Comparison of ENCODE assay signal across 23 mouse cellular contexts in genomic region chr6:127573779-127574463, GRCm38 (mm10). TPM values are rescaled to one million over a fixed set of nuclear protein-coding genes. Genes with fewer than 3 reads are reported as not detected.
DNase-seq lines count a peak whose midpoint lies in the region; ATAC-seq and TF ChIP-seq lines count a peak whose summit lies in the region.
"Had no signal": no experiment of that assay in that cellular context is flagged by ENCODE, and none has a peak within 500 bp of the region (broad histone marks: within the 10 kb centered on the region; RNA-seq: fewer than 3 reads in every experiment).

No protein-coding gene starts in this region.

- WGBS in intestine, embryonic 14.5 days = 54% methylated on average over 11 of the region's 11 CpGs
- WGBS in intestine, postnatal 0 days = 58% methylated on average over 11 of the region's 11 CpGs
- 68% methylated on average over 11 of the region's 11 CpGs for WGBS in limb, embryonic 11.5 days

- DNase-seq in intestine, embryonic 14.5 days (ENCODE audit: low spot score) = no peak
- DNase-seq in limb, embryonic 11.5 days (ENCODE audit: low spot score) = no peak
- peak; percentile 62 for DNase-seq in lung, postnatal 36 days
- DNase-seq in MN1 (ENCODE audit: low spot score) = no peak
- no peak for DNase-seq in left cerebral cortex, postnatal 10 days (ENCODE audit: extremely low spot score in 1 of 2, low spot score in 2 of 2)
- no peak for DNase-seq in spleen, postnatal 10 days (ENCODE audit: low spot score in 2 of 2)
- DNase-seq: cerebellum, adult 8-10 months; gastrocnemius, postnatal 10 days; kidney, adult 2 months; kidney, postnatal 36 days; liver, postnatal 0 days; spleen, adult 18-20 months had no signal

- no peak for TF ChIP-seq CTCF in intestine, postnatal 0 days (IDR thresholded peaks at IDR 0.05; ENCODE audit: low read depth)

- no peak overlapping the region for H3K4me2 ChIP-seq in intestine, embryonic 14.5 days (ENCODE audit: low read length)
- no peak overlapping the region for H3K4me2 ChIP-seq in intestine, postnatal 0 days (replicated peaks; ENCODE audit: low read depth)
- H3K4me2 ChIP-seq in limb, embryonic 11.5 days (ENCODE audit: low read depth, severe bottlenecking) = no peak overlapping the region
- H3K4me2 ChIP-seq: embryonic facial prominence, embryonic 12.5 days; forebrain, embryonic 13.5 days; midbrain, embryonic 12.5 days; neural tube, embryonic 12.5 days; stomach, embryonic 15.5 days had no signal

- intact Hi-C loops in left cerebral cortex, postnatal 10 days (cut with DNase I) = no loop called here

- H3K27me3 ChIP-seq in intestine, embryonic 14.5 days (replicated peaks; ENCODE audit: control insufficient read depth, insufficient read depth, low read length) = no peaks in the 10 kb centered on the region
- no peaks in the 10 kb centered on the region for H3K27me3 ChIP-seq in intestine, postnatal 0 days (replicated peaks; ENCODE audit: control insufficient read depth, insufficient read depth, low read length)
- no peaks in the 10 kb centered on the region for H3K27me3 ChIP-seq in limb, embryonic 11.5 days (ENCODE audit: control insufficient read depth, insufficient read depth, low read length)
- H3K27me3 ChIP-seq: CH12.LX; embryonic facial prominence, embryonic 12.5 days; forebrain, embryonic 13.5 days; midbrain, embryonic 12.5 days; neural tube, embryonic 12.5 days; stomach, embryonic 15.5 days had no signal

- H3K4me3 ChIP-seq in intestine, embryonic 14.5 days (ENCODE audit: low read depth, low read length) = no peak overlapping the region
- no peak overlapping the region for H3K4me3 ChIP-seq in intestine, postnatal 0 days (ENCODE audit: low read depth, low read length)
- H3K4me3 ChIP-seq in limb, embryonic 11.5 days (ENCODE audit: low read depth, low read length) = no peak overlapping the region
- H3K4me3 ChIP-seq: embryonic facial prominence, embryonic 12.5 days; erythroblast, embryonic 14.5 days; forebrain, embryonic 13.5 days; hindbrain, embryonic 10.5 days; midbrain, embryonic 12.5 days; neural tube, embryonic 12.5 days; stomach, embryonic 15.5 days had no signal

- no peaks in the 10 kb centered on the region for H3K36me3 ChIP-seq in intestine, embryonic 14.5 days (ENCODE audit: control insufficient read depth, insufficient read depth, low read length)
- H3K36me3 ChIP-seq in intestine, postnatal 0 days (ENCODE audit: control insufficient read depth, insufficient read depth) = no peaks in the 10 kb centered on the region
- no peaks in the 10 kb centered on the region for H3K36me3 ChIP-seq in limb, embryonic 11.5 days (ENCODE audit: control insufficient read depth, insufficient read depth, low read length)
- H3K36me3 ChIP-seq: embryonic facial prominence, embryonic 12.5 days; hindbrain, embryonic 10.5 days; midbrain, embryonic 12.5 days; neural tube, embryonic 12.5 days; stomach, embryonic 15.5 days had no signal

- no peak overlapping the region for H3K9ac ChIP-seq in intestine, embryonic 14.5 days (ENCODE audit: low read length)
- no peak overlapping the region for H3K9ac ChIP-seq in intestine, postnatal 0 days (ENCODE audit: low read depth, low read length)
- H3K9ac ChIP-seq in limb, embryonic 11.5 days (ENCODE audit: low read length) = no peak overlapping the region
- H3K9ac ChIP-seq: embryonic facial prominence, embryonic 12.5 days; forebrain, embryonic 13.5 days; liver, postnatal 0 days; midbrain, embryonic 12.5 days; neural tube, embryonic 12.5 days; stomach, embryonic 15.5 days had no signal

- no peak for ATAC-seq in intestine, embryonic 14.5 days (replicated peaks; ENCODE audit: low FRiP score, low TSS enrichment, low read depth)
- ATAC-seq in intestine, postnatal 0 days = no peak
- ATAC-seq in activated CD4-positive, CD25-positive, alpha-beta regulatory T cell, adult 4 months = peak; percentile 10
- ATAC-seq in limb, embryonic 11.5 days (ENCODE audit: insufficient number of reproducible peaks, low FRiP score, low TSS enrichment, low read depth) = no peak
- ATAC-seq: forebrain, embryonic 13.5 days; hindbrain, postnatal 0 days; liver, postnatal 0 days had no signal

- H3K4me1 ChIP-seq in intestine, embryonic 14.5 days (replicated peaks; ENCODE audit: control insufficient read depth, insufficient read depth, low read length) = peaks cover 13% of the 10 kb centered on the region
- H3K4me1 ChIP-seq in intestine, postnatal 0 days (replicated peaks; ENCODE audit: control insufficient read depth, insufficient read depth, low read length) = no peaks in the 10 kb centered on the region; the same call in 1 of the 2 replicates
- peaks cover 19% of the 10 kb centered on the region; the same call in 1 of the 2 replicates for H3K4me1 ChIP-seq in limb, embryonic 11.5 days (ENCODE audit: control insufficient read depth, insufficient read depth, low read length)
- H3K4me1 ChIP-seq: forebrain, embryonic 13.5 days; midbrain, embryonic 12.5 days; neural tube, embryonic 12.5 days; stomach, embryonic 15.5 days had no signal

- no peaks in the 10 kb centered on the region for H3K9me3 ChIP-seq in intestine, embryonic 14.5 days (ENCODE audit: control insufficient read depth, low read length)
- no peaks in the 10 kb centered on the region for H3K9me3 ChIP-seq in intestine, postnatal 0 days (ENCODE audit: control insufficient read depth)
- no peaks in the 10 kb centered on the region for H3K9me3 ChIP-seq in limb, embryonic 11.5 days (ENCODE audit: control insufficient read depth, low read length)
- H3K9me3 ChIP-seq: embryonic facial prominence, embryonic 12.5 days; forebrain, embryonic 13.5 days; hindbrain, embryonic 10.5 days; midbrain, embryonic 12.5 days; neural tube, embryonic 12.5 days; stomach, embryonic 15.5 days had no signal

- 0 out of 2 replicates have a peak overlapping the region, but pooled peaks have one; percentile 4 for H3K27ac ChIP-seq in intestine, embryonic 14.5 days (ENCODE audit: low read depth)
- no peak overlapping the region for H3K27ac ChIP-seq in intestine, postnatal 0 days (ENCODE audit: low read depth, low read length)
- peak overlapping the region; percentile 64; the same call in 1 of the 2 replicates for H3K27ac ChIP-seq in limb, embryonic 11.5 days (replicated peaks; ENCODE audit: low read depth, low read length)
- H3K27ac ChIP-seq: embryonic facial prominence, embryonic 12.5 days; forebrain, embryonic 13.5 days; hindbrain, embryonic 10.5 days; hindbrain, postnatal 0 days; midbrain, embryonic 12.5 days; neural tube, embryonic 12.5 days had no signal

RNA-seq across cellular contexts. Expression of gene Cracr2a, which starts 12.8 kb away (rescaled TPM):
- polyA plus RNA-seq in intestine, embryonic 14.5 days (2014; fragmentation: Nextera tagmentation; extraction: Ambion mirVana) = 1.7 and 2.1 TPM in 2 replicates
- polyA plus RNA-seq in intestine, postnatal 0 days (2015; fragmentation: Nextera tagmentation; extraction: Ambion mirVana) = 1.1 and 1.3 TPM in 2 replicates
- polyA plus RNA-seq in activated CD4-positive, CD25-positive, alpha-beta regulatory T cell, adult 4 months (2017; shearing (Covaris generic)) = 10 to 100 TPM; 11.2 to 12.3 TPM
- polyA plus RNA-seq in limb, embryonic 11.5 days (2014; fragmentation: Nextera tagmentation; extraction: Ambion mirVana) = 1.2 and 1.4 TPM in 2 replicates
- total RNA-seq in left cerebral cortex, postnatal 10 days (2021) = 1 to 10 TPM; 1.4 to 2.7 TPM
